Mouse (Mus musculus): ENCODE measurements around the gene Lrrc75b. TPM values are rescaled to one million over a fixed set of nuclear protein-coding genes. Genes with fewer than 3 reads are reported as not detected.
"Not testable (repeated sequence)": the region's sequence is repeated elsewhere in the genome, so short reads cannot be mapped to it uniquely, and the experiment has no call there.

The Lrrc75b gene
- total RNA-seq, 1 experiment, result 0.18 TPM

DNA sequence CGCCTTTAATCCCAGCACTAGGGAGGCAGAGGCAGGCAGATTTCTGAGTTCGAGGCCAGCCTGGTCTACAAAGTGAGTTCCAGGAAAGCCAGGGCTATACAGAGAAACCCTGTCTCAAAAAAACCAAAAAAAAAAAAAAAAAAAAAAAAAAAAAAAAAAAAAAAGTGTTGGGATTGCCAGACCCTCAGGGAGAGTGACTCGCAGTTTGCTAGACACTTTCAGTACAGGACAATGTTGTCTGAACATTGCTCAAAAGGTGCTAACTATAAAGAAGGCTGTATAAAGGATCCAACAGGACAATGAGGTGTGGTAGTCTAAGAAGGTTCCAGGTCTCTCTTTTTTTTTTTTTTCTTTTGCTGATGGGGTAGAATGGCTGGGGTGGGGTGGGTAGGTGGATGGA is 54.2 kb downstream of the Lrrc75b start:
- H3K27ac ChIP-seq (ENCODE audit: insufficient read depth, low read depth, low read length, poor library complexity, severe bottlenecking); H3K9ac ChIP-seq (ENCODE audit: insufficient read depth, low read depth, low read length, poor library complexity, severe bottlenecking); in situ Hi-C loops (cut with MboI; ENCODE audit: low sequenced_read_pairs in 2 of 2, unreplicated experiment in 2 of 2); H3K9me3 ChIP-seq (ENCODE audit: control insufficient read depth, insufficient read depth, low read depth, low read length); H3K4me3 ChIP-seq (ENCODE audit: insufficient read depth in 1 of 2, low read depth in 1 of 2, low read length in 2 of 2, poor library complexity in 1 of 2, severe bottlenecking in 1 of 2); DNase-seq (ENCODE audit: low read depth, low spot score); H3K4me1 ChIP-seq (ENCODE audit: control insufficient read depth in 2 of 2, insufficient read depth in 2 of 2, low read length in 2 of 2, poor library complexity in 1 of 2): not testable (repeated sequence)
- peaks cover 18% of the 10 kb centered on the region; the same call in 1 of the 2 replicates for H3K36me3 ChIP-seq (ENCODE audit: control insufficient read depth, insufficient read depth, low read length, poor library complexity, severe bottlenecking)
- TF ChIP-seq ZNF384 (IDR thresholded peaks at IDR 0.05; ENCODE audit: low read depth, low read length), result peak; percentile 57; the same call in 1 of the 2 replicates

DNA sequence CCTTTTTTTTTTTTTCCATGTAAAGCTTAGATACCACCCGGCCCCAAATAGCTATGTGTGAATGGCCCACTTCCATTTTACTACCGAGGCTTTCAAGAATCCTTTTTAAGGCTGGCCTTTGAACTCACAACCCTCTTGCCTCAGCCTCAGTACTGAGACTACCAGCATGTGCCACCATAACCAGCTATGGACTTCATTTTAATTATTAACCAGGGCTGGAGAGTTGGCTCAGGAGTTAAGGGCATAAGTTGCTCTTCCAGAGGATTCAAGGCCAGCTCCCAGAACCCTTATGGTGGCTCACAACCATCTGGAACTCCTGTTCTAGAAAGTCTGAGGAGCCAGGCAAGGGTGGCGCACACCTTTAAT is 55.0 kb downstream of the Lrrc75b start:
- Histone ChIP-seq H3K9me3 (ENCODE audit: control insufficient read depth, insufficient read depth, low read depth, low read length) (no peaks in the 10 kb centered on the region), H3K36me3 (ENCODE audit: control insufficient read depth, insufficient read depth, low read length, poor library complexity, severe bottlenecking) (peaks cover 14% of the 10 kb centered on the region; the same call in 1 of the 2 replicates), H3K9ac (ENCODE audit: insufficient read depth, low read depth, low read length, poor library complexity, severe bottlenecking) (no peak overlapping the region), H3K27ac (ENCODE audit: insufficient read depth, low read depth, low read length, poor library complexity, severe bottlenecking) (no peak overlapping the region), H3K4me3 (ENCODE audit: insufficient read depth in 1 of 2, low read depth in 1 of 2, low read length in 2 of 2, poor library complexity in 1 of 2, severe bottlenecking in 1 of 2) (no peak overlapping the region), H3K4me1 (ENCODE audit: control insufficient read depth in 2 of 2, insufficient read depth in 2 of 2, low read length in 2 of 2, poor library complexity in 1 of 2) (peaks cover 0 to 3% of the 10 kb centered on the region in 2 experiments; a peak in 1 of 4 replicates)
- in situ Hi-C loops (cut with MboI; ENCODE audit: low sequenced_read_pairs in 2 of 2, unreplicated experiment in 2 of 2), result no loop called here
- DNase-seq (ENCODE audit: low read depth, low spot score), result no peak
- no peak for TF ChIP-seq CHD2 (IDR thresholded peaks at IDR 0.05; ENCODE audit: low read depth, low read length)
- TF ChIP-seq ZC3H11A (IDR thresholded peaks at IDR 0.05; ENCODE audit: borderline replicate concordance, low read depth, low read length), result no peak
- no peak for TF ChIP-seq MAFK (IDR thresholded peaks at IDR 0.05; ENCODE audit: insufficient read depth, low read depth, low read length)
- TF ChIP-seq HCFC1 (IDR thresholded peaks at IDR 0.05; ENCODE audit: borderline replicate concordance, insufficient read depth, low read length), result no peak
- no peak for TF ChIP-seq ZNF384 (IDR thresholded peaks at IDR 0.05; ENCODE audit: low read depth, low read length)

DNA sequence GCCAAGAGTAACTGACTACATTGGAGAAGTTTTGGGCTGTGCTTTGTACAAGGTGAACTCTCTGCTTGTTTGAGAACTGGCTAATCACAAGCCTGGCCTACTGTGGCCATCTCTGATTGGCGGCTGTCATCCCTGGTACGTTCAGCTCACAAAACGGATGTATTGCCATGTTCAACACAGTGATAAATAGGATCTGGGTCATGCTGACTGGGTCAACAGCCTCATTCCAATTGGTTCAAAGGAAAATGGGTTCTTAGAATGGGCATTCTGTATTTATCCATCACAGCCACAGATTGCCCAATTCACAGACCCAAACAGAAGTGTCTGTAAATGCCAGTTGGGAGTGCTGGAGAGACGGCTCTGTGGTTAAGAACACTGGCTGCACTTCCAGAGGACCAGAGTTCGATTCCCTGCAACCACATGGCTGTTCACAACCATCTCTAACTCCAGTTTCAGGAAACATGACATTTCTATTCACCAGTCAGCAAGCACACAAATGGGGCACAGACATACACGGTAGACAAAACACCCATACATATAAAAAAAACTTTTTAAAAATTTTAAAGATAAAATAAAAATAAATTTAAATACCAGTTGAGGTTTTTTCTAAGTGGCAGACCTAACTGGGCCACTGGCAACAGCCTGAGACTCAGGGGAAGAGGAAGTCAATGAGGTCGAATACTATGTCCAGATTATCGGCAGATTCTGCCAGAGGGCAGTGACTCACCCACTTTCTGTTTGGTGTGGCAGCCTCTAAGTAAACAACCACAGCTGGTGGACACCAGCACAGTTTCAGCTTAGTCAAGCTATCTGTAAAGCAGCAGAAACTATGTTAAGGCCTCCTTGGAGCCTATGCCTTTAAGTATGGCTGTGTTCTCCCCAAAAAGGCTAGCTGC is 55.6 kb downstream of the Lrrc75b start:
- H3K27ac ChIP-seq (ENCODE audit: insufficient read depth, low read depth, low read length, poor library complexity, severe bottlenecking), result no peak overlapping the region
- no peak for DNase-seq (ENCODE audit: low read depth, low spot score)
- in situ Hi-C loops (cut with MboI; ENCODE audit: low sequenced_read_pairs in 2 of 2, unreplicated experiment in 2 of 2), result no loop called here
- peaks cover 0 to 3% of the 10 kb centered on the region in 2 experiments; a peak in 1 of 4 replicates for H3K4me1 ChIP-seq (ENCODE audit: control insufficient read depth in 2 of 2, insufficient read depth in 2 of 2, low read length in 2 of 2, poor library complexity in 1 of 2)
- H3K36me3 ChIP-seq (ENCODE audit: control insufficient read depth, insufficient read depth, low read length, poor library complexity, severe bottlenecking), result peaks cover 11% of the 10 kb centered on the region; the same call in 1 of the 2 replicates
- H3K9me3 ChIP-seq (ENCODE audit: control insufficient read depth, insufficient read depth, low read depth, low read length), result no peaks in the 10 kb centered on the region
- TF ChIP-seq ZC3H11A (IDR thresholded peaks at IDR 0.05; ENCODE audit: borderline replicate concordance, low read depth, low read length), result no peak
- no peak for TF ChIP-seq CHD2 (IDR thresholded peaks at IDR 0.05; ENCODE audit: low read depth, low read length)
- no peak for TF ChIP-seq HCFC1 (IDR thresholded peaks at IDR 0.05; ENCODE audit: borderline replicate concordance, insufficient read depth, low read length)
- no peak for TF ChIP-seq MAFK (IDR thresholded peaks at IDR 0.05; ENCODE audit: insufficient read depth, low read depth, low read length)
- TF ChIP-seq ZNF384 (IDR thresholded peaks at IDR 0.05; ENCODE audit: low read depth, low read length), result no peak
- H3K9ac ChIP-seq (ENCODE audit: insufficient read depth, low read depth, low read length, poor library complexity, severe bottlenecking), result no peak overlapping the region
- H3K4me3 ChIP-seq (ENCODE audit: insufficient read depth in 1 of 2, low read depth in 1 of 2, low read length in 2 of 2, poor library complexity in 1 of 2, severe bottlenecking in 1 of 2), result no peak overlapping the region

DNA sequence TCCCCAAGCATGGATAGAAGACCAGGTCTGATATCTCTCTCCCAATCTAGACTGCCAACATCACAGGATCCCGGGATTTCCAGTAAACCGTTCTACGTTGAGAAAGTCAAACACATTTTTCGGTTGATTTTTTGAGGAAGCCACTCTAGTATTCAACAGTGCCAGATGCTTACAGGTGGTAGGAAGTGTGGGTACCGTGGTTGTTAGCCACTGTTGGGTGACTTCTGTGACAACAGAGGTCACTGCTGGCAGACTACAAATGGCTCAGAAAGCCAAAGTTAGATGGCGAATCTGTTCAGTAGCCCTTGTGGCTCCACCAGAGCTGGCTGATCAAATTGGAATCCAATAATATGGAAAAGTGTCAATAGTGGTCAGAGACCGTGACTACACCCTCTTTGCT is 56.4 kb downstream of the Lrrc75b start:
- H3K27ac ChIP-seq (ENCODE audit: insufficient read depth, low read depth, low read length, poor library complexity, severe bottlenecking), result no peak overlapping the region
- in situ Hi-C loops (cut with MboI; ENCODE audit: low sequenced_read_pairs in 2 of 2, unreplicated experiment in 2 of 2), result no loop called here
- no peaks in the 10 kb centered on the region for H3K9me3 ChIP-seq (ENCODE audit: control insufficient read depth, insufficient read depth, low read depth, low read length)
- H3K4me3 ChIP-seq (ENCODE audit: insufficient read depth in 1 of 2, low read depth in 1 of 2, low read length in 2 of 2, poor library complexity in 1 of 2, severe bottlenecking in 1 of 2), result no peak overlapping the region
- peaks cover 0 to 4% of the 10 kb centered on the region in 2 experiments; a peak in 1 of 4 replicates for H3K4me1 ChIP-seq (ENCODE audit: control insufficient read depth in 2 of 2, insufficient read depth in 2 of 2, low read length in 2 of 2, poor library complexity in 1 of 2)
- DNase-seq (ENCODE audit: low read depth, low spot score), result no peak
- TF ChIP-seq MAFK (IDR thresholded peaks at IDR 0.05; ENCODE audit: insufficient read depth, low read depth, low read length) (no peak), ZNF384 (IDR thresholded peaks at IDR 0.05; ENCODE audit: low read depth, low read length) (no peak), HCFC1 (IDR thresholded peaks at IDR 0.05; ENCODE audit: borderline replicate concordance, insufficient read depth, low read length) (no peak), CHD2 (IDR thresholded peaks at IDR 0.05; ENCODE audit: low read depth, low read length) (no peak), ZC3H11A (IDR thresholded peaks at IDR 0.05; ENCODE audit: borderline replicate concordance, low read depth, low read length) (no peak)
- peaks cover 4% of the 10 kb centered on the region; the same call in 1 of the 2 replicates for H3K36me3 ChIP-seq (ENCODE audit: control insufficient read depth, insufficient read depth, low read length, poor library complexity, severe bottlenecking)
- no peak overlapping the region for H3K9ac ChIP-seq (ENCODE audit: insufficient read depth, low read depth, low read length, poor library complexity, severe bottlenecking)

Data from ES-E14 (cell line).